Mouse (Mus musculus): ENCODE data around the gene Rbp1. TPM values are rescaled to one million over a fixed set of nuclear protein-coding genes. Genes with fewer than 3 reads are reported as not detected.

Rbp1 gene
- polyA plus RNA-seq, 1 experiment from 2014 or later = 74.8 TPM

GRCm38 (mm10) chr9:98400185-98400894, 22.4 kb upstream of the Rbp1 start:
- Histone ChIP-seq H3K27me3 (replicated peaks) (no peaks in the 10 kb centered on the region), H3K36me3 (no peaks in the 10 kb centered on the region), H3K4me3 (replicated peaks) (no peak overlapping the region), H3K9me3 (replicated peaks) (no peaks in the 10 kb centered on the region), H3K4me2 (no peak overlapping the region), H3K4me1 (no peaks in the 10 kb centered on the region), H3K9ac (replicated peaks) (no peak overlapping the region), H3K27ac (replicated peaks) (no peak overlapping the region)
- no peak for ATAC-seq (ENCODE audit: low FRiP score)
- WGBS = 73% methylated on average over 13 of the region's 13 CpGs

- WGBS = 85% methylated on average over 5 of the region's 5 CpGs
- H3K4me3 ChIP-seq (replicated peaks) = no peak overlapping the region
- H3K9me3 ChIP-seq (replicated peaks) = no peaks in the 10 kb centered on the region
- no peak for ATAC-seq (ENCODE audit: low FRiP score)
- no peaks in the 10 kb centered on the region for H3K36me3 ChIP-seq
- no peak overlapping the region for H3K27ac ChIP-seq (replicated peaks)
- H3K9ac ChIP-seq (replicated peaks) = no peak overlapping the region
- no peak overlapping the region for H3K4me2 ChIP-seq
- H3K4me1 ChIP-seq = no peaks in the 10 kb centered on the region
- no peaks in the 10 kb centered on the region for H3K27me3 ChIP-seq (replicated peaks)
These were observed 21.1 kb upstream of the Rbp1 start for GRCm38 (mm10) chr9:98401611-98402010.

GRCm38 (mm10) chr9:98407771-98408170, 15.0 kb upstream of the Rbp1 start:
- Histone ChIP-seq H3K9ac (replicated peaks) (no peak overlapping the region), H3K9me3 (replicated peaks) (no peaks in the 10 kb centered on the region), H3K36me3 (no peaks in the 10 kb centered on the region), H3K4me2 (no peak overlapping the region), H3K4me3 (replicated peaks) (no peak overlapping the region), H3K27ac (replicated peaks) (no peak overlapping the region), H3K27me3 (replicated peaks) (no peaks in the 10 kb centered on the region), H3K4me1 (no peaks in the 10 kb centered on the region; the same call in 1 of the 2 replicates)
- no peak for ATAC-seq (ENCODE audit: low FRiP score)
- WGBS = 62% methylated on average over 12 of the region's 12 CpGs

- Histone ChIP-seq H3K4me2 (no peak overlapping the region), H3K36me3 (no peaks in the 10 kb centered on the region), H3K9me3 (replicated peaks) (no peaks in the 10 kb centered on the region), H3K4me3 (replicated peaks) (no peak overlapping the region), H3K27me3 (replicated peaks) (no peaks in the 10 kb centered on the region), H3K9ac (replicated peaks) (no peak overlapping the region), H3K27ac (replicated peaks) (no peak overlapping the region), H3K4me1 (no peaks in the 10 kb centered on the region; the same call in 1 of the 2 replicates)
- ATAC-seq (ENCODE audit: low FRiP score) = no peak
- 30% methylated on average over 3 of the region's 3 CpGs for WGBS
These were observed 13.6 kb upstream of the Rbp1 start for GRCm38 (mm10) chr9:98409137-98409536.

GRCm38 (mm10) chr9:98415427-98415826, 7.3 kb upstream of the Rbp1 start:
- H3K4me3 ChIP-seq (replicated peaks) = no peak overlapping the region
- H3K9ac ChIP-seq (replicated peaks) = no peak overlapping the region
- H3K4me2 ChIP-seq = no peak overlapping the region
- H3K9me3 ChIP-seq (replicated peaks) = no peaks in the 10 kb centered on the region
- no peaks in the 10 kb centered on the region for H3K36me3 ChIP-seq
- no peak for ATAC-seq (ENCODE audit: low FRiP score)
- WGBS = 89% methylated on average over 4 of the region's 4 CpGs
- no peaks in the 10 kb centered on the region; the same call in 1 of the 2 replicates for H3K27me3 ChIP-seq (replicated peaks)
- H3K27ac ChIP-seq (replicated peaks) = no peak overlapping the region
- H3K4me1 ChIP-seq = no peaks in the 10 kb centered on the region

- no peaks in the 10 kb centered on the region for H3K9me3 ChIP-seq (replicated peaks)
- no peak overlapping the region for H3K9ac ChIP-seq (replicated peaks)
- H3K4me2 ChIP-seq = no peak overlapping the region
- no peak for ATAC-seq (ENCODE audit: low FRiP score)
- 46% methylated on average over 7 of the region's 7 CpGs for WGBS
- no peak overlapping the region for H3K27ac ChIP-seq (replicated peaks)
- H3K4me1 ChIP-seq = no peaks in the 10 kb centered on the region
- H3K36me3 ChIP-seq = no peaks in the 10 kb centered on the region
- H3K27me3 ChIP-seq (replicated peaks) = peaks cover 2% of the 10 kb centered on the region; the same call in 1 of the 2 replicates
- no peak overlapping the region for H3K4me3 ChIP-seq (replicated peaks)
These were observed 4.8 kb upstream of the Rbp1 start for GRCm38 (mm10) chr9:98417919-98418318.

GRCm38 (mm10) chr9:98418346-98418745, 4.4 kb upstream of the Rbp1 start:
- Histone ChIP-seq H3K9me3 (replicated peaks) (no peaks in the 10 kb centered on the region), H3K4me2 (no peak overlapping the region), H3K36me3 (no peaks in the 10 kb centered on the region), H3K27ac (replicated peaks) (no peak overlapping the region), H3K27me3 (replicated peaks) (peaks cover 2% of the 10 kb centered on the region; the same call in 1 of the 2 replicates), H3K4me1 (no peaks in the 10 kb centered on the region; the same call in none of the 2 replicates), H3K9ac (replicated peaks) (no peak overlapping the region), H3K4me3 (replicated peaks) (no peak overlapping the region)
- ATAC-seq (ENCODE audit: low FRiP score) = no peak
- WGBS = 91% methylated on average over 3 of the region's 3 CpGs

- no peak for ATAC-seq (ENCODE audit: low FRiP score)
- H3K27me3 ChIP-seq (replicated peaks) = peaks cover 2% of the 10 kb centered on the region; the same call in 1 of the 2 replicates
- H3K4me1 ChIP-seq = peaks cover 22% of the 10 kb centered on the region
- WGBS = 75% methylated on average over 1 of the region's 1 CpGs
- H3K27ac ChIP-seq (replicated peaks) = no peak overlapping the region
- no peak overlapping the region for H3K4me2 ChIP-seq
- no peak overlapping the region for H3K4me3 ChIP-seq (replicated peaks)
- no peaks in the 10 kb centered on the region for H3K9me3 ChIP-seq (replicated peaks)
- H3K9ac ChIP-seq (replicated peaks) = no peak overlapping the region
- H3K36me3 ChIP-seq = no peaks in the 10 kb centered on the region
These were observed 2.1 kb upstream of the Rbp1 start for GRCm38 (mm10) chr9:98420666-98421065.

- ATAC-seq (ENCODE audit: low FRiP score) = no peak
- 59% methylated on average over 3 of the region's 3 CpGs for WGBS
These were observed 858 bp upstream of the Rbp1 start for GRCm38 (mm10) chr9:98421903-98422302.

GRCm38 (mm10) chr9:98423691-98424090, 930 bp downstream of the Rbp1 start:
- H3K9ac ChIP-seq (replicated peaks) = peak overlapping the region; percentile 57; the same call in 1 of the 2 replicates
- peak overlapping the region; percentile 84 for H3K4me2 ChIP-seq
- no peaks in the 10 kb centered on the region for H3K36me3 ChIP-seq
- 18% methylated on average over 4 of the region's 4 CpGs for WGBS
- peak overlapping the region; percentile 64; the same call in 1 of the 2 replicates for H3K27ac ChIP-seq (replicated peaks)
- ATAC-seq (ENCODE audit: low FRiP score) = 0 out of 2 replicates have a peak, but pooled peaks have one; percentile 21
- H3K9me3 ChIP-seq (replicated peaks) = no peaks in the 10 kb centered on the region
- peaks cover 47% of the 10 kb centered on the region for H3K4me1 ChIP-seq
- H3K27me3 ChIP-seq (replicated peaks) = 0 out of 2 replicates have a peak, but pooled peaks cover 2% of the 10 kb centered on the region
- H3K4me3 ChIP-seq (replicated peaks) = peak overlapping the region; percentile 57

More at GRCm38 (mm10) chr9:98421903-98422302, 858 bp upstream of the Rbp1 start:
- Histone ChIP-seq H3K27me3 (replicated peaks) (peaks cover 2% of the 10 kb centered on the region; the same call in 1 of the 2 replicates), H3K4me3 (replicated peaks) (no peak overlapping the region), H3K4me1 (peaks cover 30% of the 10 kb centered on the region), H3K27ac (replicated peaks) (no peak overlapping the region), H3K9ac (replicated peaks) (no peak overlapping the region), H3K4me2 (no peak overlapping the region), H3K36me3 (no peaks in the 10 kb centered on the region), H3K9me3 (replicated peaks) (no peaks in the 10 kb centered on the region)

- 3% methylated on average over 8 of the region's 8 CpGs for whole genome bisulfite sequencing
- peak overlapping the region; percentile 57 for H3K4me3 ChIP-seq (replicated peaks)
- peak overlapping the region; percentile 84 for H3K4me2 ChIP-seq
- H3K9ac ChIP-seq (replicated peaks) = peak overlapping the region; percentile 57
- peak overlapping the region; percentile 64 for H3K27ac ChIP-seq (replicated peaks)
- H3K27me3 ChIP-seq (replicated peaks) = 0 out of 2 replicates have a peak, but pooled peaks cover 2% of the 10 kb centered on the region
- 0 out of 2 replicates have a peak, but pooled peaks have one; percentile 10 for ATAC-seq (ENCODE audit: low FRiP score)
- H3K4me1 ChIP-seq = peaks cover 52% of the 10 kb centered on the region
- no peaks in the 10 kb centered on the region for H3K9me3 ChIP-seq (replicated peaks)
- H3K36me3 ChIP-seq = no peaks in the 10 kb centered on the region
These were observed 1.5 kb downstream of the Rbp1 start for GRCm38 (mm10) chr9:98424291-98424690.

- H3K27me3 ChIP-seq (replicated peaks) = 0 out of 2 replicates have a peak, but pooled peaks cover 2% of the 10 kb centered on the region
- H3K4me3 ChIP-seq (replicated peaks) = peak overlapping the region; percentile 57
- ATAC-seq (ENCODE audit: low FRiP score) = peak; percentile 65
- H3K9ac ChIP-seq (replicated peaks) = peak overlapping the region; percentile 57
- no peaks in the 10 kb centered on the region for H3K9me3 ChIP-seq (replicated peaks)
- peak overlapping the region; percentile 84 for H3K4me2 ChIP-seq
- H3K36me3 ChIP-seq = no peaks in the 10 kb centered on the region
- H3K27ac ChIP-seq (replicated peaks) = peak overlapping the region; percentile 71
- H3K4me1 ChIP-seq = peaks cover 57% of the 10 kb centered on the region
- WGBS = 1% methylated on average over 41 of the region's 42 CpGs
These were observed 2.0 kb downstream of the Rbp1 start for GRCm38 (mm10) chr9:98424725-98425210.
